Mouse (Mus musculus) frontal cortex, adult (tissue): ENCODE results near the gene Notum.

ENCODE experiments used
- ATAC-seq: cut with Nextera tagmentation; 2 replicates; pipeline ENCODE4 v1.9.2; 2017; ENCODE audit warnings: mild to moderate bottlenecking, moderate library complexity, mixed read lengths; ENCODE audit not compliant: low TSS enrichment

Notum gene

DNA sequence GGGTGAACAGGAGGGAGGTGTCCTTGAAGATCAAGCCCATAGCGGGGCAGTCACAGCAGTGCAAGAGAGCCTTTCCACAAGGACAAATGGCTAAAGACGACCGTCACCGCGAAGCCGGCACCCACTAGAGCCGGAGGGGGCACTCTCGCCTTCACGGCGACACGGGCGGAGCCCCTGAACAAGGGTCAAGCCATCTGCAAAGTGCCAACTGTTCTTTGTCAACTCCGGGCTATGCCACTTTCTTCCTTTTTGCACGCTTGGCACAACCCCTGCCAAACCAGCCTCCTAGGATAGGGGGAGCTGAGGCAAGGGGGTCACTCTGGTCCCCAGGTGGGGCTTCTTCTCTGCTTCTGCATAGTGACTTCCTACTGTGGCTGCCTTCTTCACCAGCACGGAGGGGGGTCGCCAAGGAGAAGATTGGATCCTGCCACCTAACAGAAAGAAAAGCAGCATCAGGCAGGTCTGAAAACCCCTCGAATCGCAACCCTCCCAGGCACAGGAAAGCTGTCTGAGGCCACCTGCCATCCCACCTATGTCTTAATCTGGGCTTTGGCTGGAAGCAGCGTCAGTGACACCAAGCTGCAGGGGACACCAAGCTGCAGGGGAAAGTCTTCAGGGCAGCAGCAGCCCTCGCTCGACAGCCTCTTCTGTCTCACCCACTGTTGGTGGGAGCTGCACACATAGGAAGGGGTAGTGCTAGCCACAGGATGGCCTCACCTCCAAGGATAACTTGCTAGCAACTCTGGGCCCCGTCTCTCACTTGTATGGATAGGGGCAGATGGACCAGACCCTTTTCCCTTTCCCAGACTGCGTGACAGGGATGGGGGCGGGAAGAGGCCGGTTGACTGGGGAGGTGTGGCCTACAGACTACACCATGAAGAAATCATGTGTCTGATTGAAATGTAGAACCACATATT lies 42.1 kb downstream of the Notum start:
- ATAC-seq, result no peak

DNA sequence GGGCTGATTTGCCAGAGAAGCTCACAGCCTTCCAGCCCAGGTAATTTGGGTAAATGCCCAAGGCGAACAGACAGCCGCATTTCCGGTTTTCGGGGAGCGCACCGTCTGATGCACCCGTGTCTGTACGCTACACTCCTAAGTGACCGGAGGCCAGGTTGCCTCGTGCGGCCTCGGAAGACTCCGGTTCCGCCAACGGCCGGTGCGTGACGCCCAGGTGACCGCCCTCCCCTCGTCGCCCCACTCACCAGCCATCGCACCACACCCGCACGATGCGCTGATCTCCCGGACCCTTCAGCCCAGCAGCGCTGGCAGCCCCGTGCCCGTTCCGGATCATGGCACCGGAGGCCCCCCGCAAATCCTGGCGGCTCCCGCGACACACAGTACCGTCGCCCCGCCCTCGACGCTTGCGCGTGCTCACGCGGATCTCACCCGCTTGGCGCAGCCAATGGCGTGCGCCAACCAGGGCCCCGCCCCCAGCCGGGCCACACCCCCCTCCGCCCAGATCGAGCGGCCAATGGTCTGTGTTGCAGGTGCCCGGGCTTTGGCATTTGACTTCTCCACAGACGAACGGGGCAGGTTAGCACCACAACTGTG lies 43.4 kb downstream of the Notum start, which contains the start of gene Pcyt2:
TSS of gene Pcyt2 (minus strand) at position 418 of the 594 bp plus-strand sequence.
- ATAC-seq, result peak; percentile 86

GRCm38 (mm10) chr11:120616617-120617294 lies 44.2 kb downstream of the Notum start:
- no peak for ATAC-seq

- ATAC-seq, result no peak
Measured at GRCm38 (mm10) chr11:120615606-120616203, 45.3 kb downstream of the Notum start.

DNA sequence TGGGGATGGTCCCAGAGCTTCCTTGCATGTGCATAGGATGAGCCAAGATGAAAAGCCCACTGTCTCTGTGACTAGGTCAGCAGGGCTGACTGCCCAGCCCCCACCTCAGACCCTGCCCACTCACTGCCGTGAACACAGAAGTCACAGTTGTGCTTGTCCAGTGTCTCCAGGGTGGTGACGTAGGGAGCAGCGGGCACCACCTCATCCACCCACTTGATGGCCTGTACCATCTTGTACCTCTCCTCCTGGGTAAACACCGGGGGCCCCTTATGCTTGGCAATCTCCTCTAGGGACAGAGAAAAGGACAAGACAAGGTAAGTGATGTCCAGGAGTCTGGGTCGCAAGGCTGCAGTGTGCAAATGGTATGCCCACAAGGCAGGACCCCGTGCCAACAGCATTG lies 45.8 kb downstream of the Notum start:
- ATAC-seq, result no peak

GRCm38 (mm10) chr11:120613976-120614375 lies 47.0 kb downstream of the Notum start:
- no peak for ATAC-seq

GRCm38 (mm10) chr11:120613481-120613972 lies 47.4 kb downstream of the Notum start:
- no peak for ATAC-seq

DNA sequence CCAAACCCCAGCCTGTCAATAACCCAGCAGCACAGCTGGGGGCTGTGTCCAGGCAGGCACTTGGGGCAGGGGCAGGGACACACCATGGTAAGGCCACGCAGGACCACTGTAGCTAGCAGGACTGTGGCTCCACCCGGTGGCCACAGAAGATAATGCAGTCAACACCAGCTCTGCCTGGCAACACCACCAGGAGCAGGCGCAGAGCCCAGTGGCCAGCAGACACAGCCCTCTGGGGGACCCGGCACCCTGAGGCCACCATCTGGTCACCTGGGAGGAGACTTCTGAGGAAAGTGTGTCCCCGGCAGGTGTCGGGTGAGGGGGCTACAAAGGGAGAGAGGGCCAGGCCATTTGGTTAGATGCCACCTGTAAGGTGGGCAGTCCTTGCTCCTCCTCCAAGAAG lies 48.2 kb downstream of the Notum start:
- ATAC-seq, result 0 out of 2 replicates have a peak, but pooled peaks have one; percentile 21

GRCm38 (mm10) chr11:120610477-120611046 lies 50.4 kb downstream of the Notum start:
- no peak for ATAC-seq

DNA sequence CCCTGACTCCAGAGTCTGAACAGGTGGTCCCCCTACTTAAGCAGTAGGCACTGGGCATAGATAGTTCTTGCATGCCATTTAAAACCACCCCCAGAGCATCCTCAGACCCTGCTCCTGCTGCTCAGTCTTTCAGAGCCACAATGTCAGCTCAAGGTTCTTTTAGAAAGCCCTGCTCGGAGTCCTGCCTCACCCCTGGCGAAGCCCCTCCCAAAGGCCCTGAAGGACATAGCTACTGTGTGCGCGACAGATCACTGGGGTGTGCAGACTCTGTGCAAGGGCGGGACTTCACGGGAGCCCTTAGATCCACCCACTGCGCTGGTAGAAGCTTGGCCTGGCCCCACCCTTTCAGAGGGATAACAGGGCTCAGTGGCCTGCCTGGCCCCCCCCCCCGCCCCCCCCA lies 51.7 kb downstream of the Notum start:
- ATAC-seq, result peak; percentile 12; the same call in 1 of the 2 replicates

DNA sequence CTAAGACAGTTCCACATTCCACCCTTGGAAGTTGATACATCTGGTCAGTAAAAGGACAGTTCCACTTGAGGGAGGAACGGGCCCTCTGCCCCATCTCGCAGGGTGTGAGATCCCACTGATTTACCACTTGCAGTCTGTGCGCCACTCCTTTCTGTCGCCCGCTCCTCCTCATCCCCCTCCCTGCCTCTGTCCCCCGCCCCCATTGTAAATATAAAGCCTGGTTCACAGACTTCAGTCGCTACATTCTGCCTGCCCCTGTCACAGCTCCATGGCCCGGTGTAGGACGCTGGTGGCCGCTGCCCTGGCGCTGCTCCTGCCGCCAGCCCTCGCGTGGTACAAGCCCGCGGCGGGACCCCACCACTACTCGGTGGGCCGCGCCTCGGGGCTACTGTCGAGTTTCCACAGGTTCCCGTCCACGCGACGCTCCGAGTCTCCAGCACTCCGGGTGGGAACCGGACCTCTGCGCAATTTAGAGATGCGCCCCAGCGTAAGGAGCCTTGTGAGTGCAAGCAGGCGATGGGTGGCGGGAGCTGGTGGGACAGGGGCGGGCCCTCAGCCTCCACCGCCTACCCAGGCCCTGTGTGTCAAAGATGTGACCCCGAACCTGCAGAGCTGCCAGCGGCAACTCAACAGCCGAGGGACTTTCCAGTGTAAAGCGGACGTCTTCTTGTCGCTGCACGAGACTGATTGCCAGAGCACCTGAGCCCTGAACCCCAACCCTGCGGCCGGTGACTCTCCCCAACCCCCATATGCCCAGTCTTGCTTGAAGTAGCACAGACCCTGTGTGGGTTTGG lies 52.5 kb downstream of the Notum start, which contains the start of gene Npb:
TSS of gene Npb (plus strand) at position 237 of the 794 bp plus-strand sequence.
- no peak for ATAC-seq

GRCm38 (mm10) chr11:120606764-120607163 lies 54.2 kb downstream of the Notum start:
- ATAC-seq, result no peak

GRCm38 (mm10) chr11:120605667-120606066 lies 55.3 kb downstream of the Notum start:
- no peak for ATAC-seq
